Mouse (Mus musculus) thymus, postnatal 25 days (tissue): ENCODE results near the gene Irak3.

ENCODE experiments used
- DNase-seq: peaks from one replicate; pipeline ENCODE4 v3.0.0; 2022

Gene Irak3

DNA sequence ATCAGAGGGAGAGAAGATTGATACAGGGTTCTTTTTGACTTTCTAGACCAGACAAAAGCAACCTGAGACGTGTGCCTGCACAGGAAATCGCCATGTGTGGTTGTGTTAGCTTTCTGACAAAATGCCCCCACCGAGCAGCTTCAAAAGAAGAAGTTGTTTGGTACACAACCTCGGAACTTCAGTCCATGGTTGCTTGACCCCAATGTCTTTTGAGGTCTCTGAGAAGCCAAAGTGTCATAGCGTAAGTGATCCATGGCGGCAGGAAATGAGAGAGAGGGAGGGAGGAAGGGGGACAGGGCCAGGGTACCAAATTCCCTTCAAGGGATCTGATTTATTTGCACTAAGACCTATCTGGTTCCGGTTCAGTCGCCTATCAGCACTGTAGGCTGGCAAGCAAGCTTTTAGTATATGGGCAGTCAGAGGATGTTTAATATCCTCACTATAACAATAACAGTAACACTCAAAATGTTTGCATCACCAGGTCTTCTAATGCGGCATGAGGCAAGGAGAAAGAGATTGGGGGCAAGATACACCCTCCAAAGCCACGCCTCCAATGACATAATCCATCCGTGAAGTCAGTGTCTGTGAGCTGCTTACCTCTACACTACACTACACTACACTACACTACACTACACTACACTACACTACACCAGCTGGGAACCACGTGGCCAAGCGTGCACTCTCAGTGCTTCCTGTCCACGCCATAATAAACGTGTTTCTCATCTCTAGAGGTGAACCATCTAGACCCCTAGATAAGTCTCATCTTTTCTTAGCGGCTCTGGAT is 729 bp upstream of the Irak3 start:
- no peak for DNase-seq

- DNase-seq = peak; percentile 64
Observed at GRCm38 (mm10) chr10:120201131-120201921, 604 bp downstream of the Irak3 start, which contains the start of gene Tmbim4. Gene Tmbim4, plus strand, starts transcription at chr10:120201590.

- no peak for DNase-seq
Observed at GRCm38 (mm10) chr10:120197061-120197835, 4.7 kb downstream of the Irak3 start.

DNA sequence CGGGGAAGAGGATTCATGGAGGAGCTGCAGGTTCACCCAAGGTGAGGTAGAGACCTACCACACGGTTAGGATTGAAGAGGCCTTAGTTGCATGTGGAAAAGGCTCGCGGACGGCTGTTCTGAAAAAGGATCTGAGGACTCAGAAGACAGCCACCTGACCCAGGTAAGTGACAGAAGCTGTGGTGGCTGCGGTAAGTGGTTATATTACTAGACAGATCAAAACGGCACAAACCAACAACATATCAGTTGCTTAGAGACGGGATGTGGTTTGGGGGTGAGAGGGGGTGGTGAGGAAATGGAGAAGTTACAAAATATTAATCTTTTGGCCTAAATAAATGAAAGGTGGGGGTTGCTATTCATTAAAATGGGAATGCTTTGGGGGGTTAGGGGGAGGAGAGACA is 8.7 kb downstream of the Irak3 start:
- peak; percentile 32 for DNase-seq

DNA sequence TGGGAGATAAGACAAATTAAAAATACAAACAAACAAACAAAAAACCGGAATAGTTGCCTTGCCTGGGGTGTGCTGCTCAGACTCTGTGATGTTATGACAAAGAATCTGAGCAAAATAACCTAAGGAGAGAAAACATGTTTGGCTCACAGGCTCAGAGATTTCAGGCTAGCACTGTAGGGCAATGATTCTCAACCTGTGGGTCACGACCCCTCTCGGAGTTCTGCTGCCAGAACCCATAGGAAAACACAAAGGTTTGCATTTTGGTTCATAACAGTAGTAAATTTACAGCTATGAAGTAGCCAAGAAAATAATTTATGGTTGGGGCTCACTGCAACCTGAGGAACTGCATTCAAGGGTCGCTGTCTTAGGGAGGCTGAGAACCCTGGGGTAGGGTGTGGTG is 9.7 kb downstream of the Irak3 start:
- no peak for DNase-seq

DNA sequence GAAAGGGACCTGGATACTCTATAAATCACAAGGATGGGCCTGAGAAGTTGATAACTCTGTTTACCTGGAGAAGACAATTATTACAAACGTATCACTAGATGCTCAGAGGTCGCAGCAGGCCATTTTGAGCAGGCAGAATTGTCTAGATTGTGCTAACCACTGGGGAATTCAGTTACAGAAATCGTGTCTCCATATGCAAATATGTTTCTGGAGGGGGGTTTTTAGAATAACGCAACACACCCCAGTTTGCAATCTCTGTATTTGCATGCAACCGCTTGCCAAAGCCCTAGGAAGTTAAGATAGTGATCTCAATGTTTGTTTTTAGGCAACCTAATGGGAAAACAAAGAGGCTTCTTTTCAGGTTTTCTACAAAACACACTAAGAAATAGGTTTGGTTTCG is 10.8 kb downstream of the Irak3 start:
- DNase-seq = no peak

DNA sequence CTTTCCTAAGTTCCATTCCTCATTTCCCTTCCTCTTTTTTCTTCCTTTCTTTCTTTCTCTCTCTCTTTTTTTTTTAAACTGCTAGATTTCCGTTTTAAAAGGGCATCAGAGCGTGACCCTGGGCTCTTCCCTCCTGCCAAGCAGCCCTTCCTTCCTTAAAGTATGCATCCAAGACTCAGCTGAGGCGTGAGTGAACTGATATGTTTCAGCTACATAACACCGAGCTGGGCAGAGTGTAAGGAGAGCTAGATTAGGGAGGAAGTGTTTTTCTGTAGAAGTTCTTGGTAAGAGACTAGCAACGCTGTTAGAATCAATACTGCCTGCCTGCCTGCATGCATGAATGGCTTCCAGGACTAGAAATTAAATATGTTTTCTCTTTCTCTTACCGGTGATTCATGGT is 12.1 kb downstream of the Irak3 start:
- DNase-seq = no peak

- no peak for DNase-seq
Observed at GRCm38 (mm10) chr10:120189276-120189675, 12.7 kb downstream of the Irak3 start.

- no peak for DNase-seq
Observed at GRCm38 (mm10) chr10:120188513-120188912, 13.4 kb downstream of the Irak3 start.

GRCm38 (mm10) chr10:120183342-120183741 is 18.6 kb downstream of the Irak3 start:
- DNase-seq = no peak

- no peak for DNase-seq
Observed at GRCm38 (mm10) chr10:120182887-120183286, 19.0 kb downstream of the Irak3 start.

GRCm38 (mm10) chr10:120174192-120174705 is 27.7 kb downstream of the Irak3 start:
- no peak for DNase-seq

DNA sequence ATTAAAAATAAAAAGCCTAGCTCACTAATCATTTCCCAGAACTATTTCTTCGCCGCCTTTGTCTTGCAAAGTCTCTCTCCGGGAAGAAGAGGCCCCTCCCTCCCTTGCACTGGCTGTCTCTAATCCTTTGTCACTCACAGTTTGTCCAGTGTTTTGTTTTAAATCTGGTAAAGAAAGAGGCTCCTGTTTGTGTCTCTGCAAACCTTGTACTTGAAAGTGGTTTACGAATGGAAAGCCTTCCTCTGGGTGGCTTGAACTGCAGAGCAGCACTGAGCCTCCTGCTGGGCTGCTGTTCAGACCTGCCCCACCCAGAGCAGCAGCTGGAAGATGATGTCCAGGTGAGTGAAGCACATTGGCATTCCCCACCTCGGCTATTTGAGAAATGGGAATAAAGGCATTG is 30.6 kb downstream of the Irak3 start:
- no peak for DNase-seq

DNA sequence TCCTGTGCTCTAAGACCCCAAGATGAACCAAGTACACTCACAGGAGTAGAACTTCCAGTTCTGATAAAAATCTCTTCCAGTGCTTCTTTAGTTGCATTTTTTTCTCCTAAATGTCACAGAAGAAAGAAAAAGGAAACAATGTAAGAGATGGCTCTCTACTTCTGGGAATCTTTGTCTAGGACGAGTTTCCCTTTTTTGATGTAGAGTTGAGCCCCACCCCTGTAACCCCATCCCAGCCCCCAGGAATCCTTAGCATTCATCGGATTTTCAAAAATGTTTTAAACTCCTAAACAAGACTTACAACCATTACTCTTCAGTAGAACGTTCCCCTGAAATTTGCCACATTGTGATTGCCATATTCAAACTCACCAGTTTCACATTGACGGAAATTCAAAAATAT is 31.7 kb downstream of the Irak3 start:
- no peak for DNase-seq

DNA sequence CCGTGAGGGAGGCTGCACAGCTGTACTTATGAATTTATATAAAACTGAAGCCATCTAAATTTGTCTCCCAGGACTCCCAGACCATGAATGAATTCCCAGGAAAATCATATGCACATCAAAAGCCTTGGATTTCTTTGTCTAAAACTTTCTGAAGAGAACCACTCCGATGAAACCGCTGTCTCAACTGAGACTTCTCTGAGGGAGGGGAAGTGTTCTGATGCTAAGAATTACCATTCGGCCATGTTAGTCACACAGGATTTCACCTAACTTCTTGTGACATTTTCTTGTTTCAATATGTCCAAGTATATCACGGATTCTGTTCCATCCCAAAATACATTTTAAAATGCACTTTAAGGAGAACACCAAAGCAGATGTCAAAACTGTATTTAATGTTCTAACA is 32.1 kb downstream of the Irak3 start:
- DNase-seq = no peak

DNA sequence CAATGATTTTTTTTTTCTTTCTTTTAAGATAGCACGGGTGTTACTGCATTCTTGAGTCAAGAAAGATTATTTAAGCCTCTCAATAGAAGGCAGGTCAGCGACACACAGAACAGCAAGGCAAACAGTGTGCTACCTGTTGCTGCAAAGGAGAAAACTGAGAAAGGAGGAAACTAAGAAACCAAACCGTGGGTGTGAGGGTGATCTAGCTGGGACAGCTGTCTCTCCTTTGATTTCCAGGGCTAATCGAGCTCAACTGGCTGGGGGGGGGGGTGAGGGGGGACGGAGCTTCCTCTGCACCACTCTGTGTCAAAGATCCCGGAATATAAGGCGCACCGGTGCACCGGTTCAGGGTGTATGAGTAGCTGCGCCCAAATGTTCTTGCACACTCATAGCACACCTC is 32.9 kb downstream of the Irak3 start:
- no peak for DNase-seq

DNA sequence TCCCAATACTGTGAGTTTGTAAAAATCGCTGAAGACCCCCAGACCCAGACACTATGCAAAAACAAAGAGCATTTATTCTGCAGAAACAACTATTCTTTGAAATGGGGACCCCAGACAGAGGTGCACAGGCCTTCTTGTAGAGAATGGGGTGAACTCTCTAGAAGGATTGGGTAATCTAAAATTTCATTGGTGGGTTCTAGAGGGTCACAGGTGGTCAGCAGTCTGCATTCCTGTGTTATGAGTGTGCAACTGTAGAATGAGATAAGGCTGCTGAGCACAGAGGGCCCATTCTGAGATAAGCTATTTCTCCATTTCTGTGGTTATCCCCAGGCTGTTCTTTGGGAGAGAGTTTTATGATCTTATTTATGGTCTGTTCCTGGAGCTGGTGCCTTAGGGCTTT is 33.9 kb downstream of the Irak3 start:
- no peak for DNase-seq

- no peak for DNase-seq
Observed at GRCm38 (mm10) chr10:120165793-120166503, 36.0 kb downstream of the Irak3 start.

- DNase-seq = no peak
Observed at GRCm38 (mm10) chr10:120164931-120165792, 36.8 kb downstream of the Irak3 start.

DNA sequence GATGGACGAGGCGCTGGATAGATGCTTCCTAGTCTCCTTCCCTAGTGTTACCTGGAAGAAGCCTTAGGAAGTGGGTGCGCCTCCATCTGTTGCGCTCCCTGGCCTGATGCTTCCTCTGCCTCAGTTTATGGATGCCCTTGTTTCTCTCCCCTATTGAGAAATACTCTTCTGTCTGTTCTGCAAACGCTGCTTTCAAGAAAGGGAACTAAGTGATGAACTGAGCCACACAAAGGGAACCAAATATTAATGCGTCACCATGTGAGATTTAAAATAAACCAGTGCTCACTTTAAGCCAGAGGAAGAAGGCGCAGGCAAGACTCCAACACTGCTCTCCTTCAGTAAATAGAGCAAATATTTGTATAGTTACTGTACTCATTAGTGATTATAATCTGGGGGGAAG is 38.4 kb downstream of the Irak3 start:
- no peak for DNase-seq

DNA sequence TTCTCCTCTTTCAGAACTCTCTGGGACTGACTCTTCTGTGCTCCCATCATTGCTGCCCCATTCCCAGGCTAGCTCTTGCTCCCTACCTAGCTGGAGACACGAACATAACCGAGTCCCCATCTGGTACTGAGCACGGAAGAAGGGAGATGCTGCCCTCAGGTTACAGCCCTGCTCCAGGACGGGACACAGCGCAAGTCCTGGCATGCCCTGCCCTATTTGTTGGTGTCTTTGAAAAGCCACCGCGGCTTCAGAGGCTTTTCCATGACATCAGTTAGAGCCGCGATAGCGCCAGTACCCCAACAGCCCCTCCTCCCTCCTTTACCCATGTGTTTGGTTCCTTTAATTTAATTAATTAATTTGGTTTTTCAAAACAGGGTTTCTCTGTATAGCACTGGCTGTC is 39.1 kb downstream of the Irak3 start:
- DNase-seq = no peak

DNA sequence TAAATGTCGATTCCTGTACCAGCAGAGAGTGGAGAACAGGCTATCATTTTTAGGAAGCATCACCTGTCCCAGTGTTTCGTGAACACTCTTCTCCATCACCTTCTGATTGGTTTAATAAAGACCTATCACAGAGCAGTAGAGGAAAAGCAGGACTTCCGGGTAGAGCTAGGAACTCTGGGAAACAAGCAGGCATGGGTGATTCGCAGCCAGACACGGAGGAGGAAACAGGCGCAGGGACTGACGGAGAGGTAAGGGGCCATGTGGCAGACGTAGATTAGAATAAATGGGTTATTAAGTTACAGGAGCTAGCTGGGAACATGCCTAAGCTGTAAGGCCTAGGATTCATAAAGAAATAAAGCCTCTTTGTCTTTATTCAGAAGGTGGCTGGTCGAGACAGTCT is 41.4 kb downstream of the Irak3 start:
- no peak for DNase-seq
